ENCODE assay signal across 15 mouse cellular contexts in genomic region chr15:50472626-50473025, GRCm38 (mm10).
"Had no signal": no experiment of that assay in that cellular context is flagged by ENCODE, and none has a peak within 500 bp of the region (broad histone marks: within the 10 kb centered on the region; RNA-seq: fewer than 3 reads in every experiment).

No protein-coding gene starts in this region.

- H3K9me3 ChIP-seq: neural tube, embryonic 12.5 days; neural tube, embryonic 13.5 days; neural tube, embryonic 15.5 days; stomach, embryonic 15.5 days had no signal

- H3K9ac ChIP-seq: neural tube, embryonic 12.5 days; neural tube, embryonic 13.5 days; neural tube, embryonic 15.5 days; stomach, embryonic 15.5 days had no signal

- H3K27me3 ChIP-seq: neural tube, embryonic 12.5 days; neural tube, embryonic 13.5 days; neural tube, embryonic 15.5 days; stomach, embryonic 15.5 days had no signal

- H3K4me3 ChIP-seq: neural tube, embryonic 12.5 days; neural tube, embryonic 13.5 days; neural tube, embryonic 15.5 days; stomach, embryonic 15.5 days had no signal

- H3K36me3 ChIP-seq: neural tube, embryonic 12.5 days; neural tube, embryonic 13.5 days; neural tube, embryonic 15.5 days; stomach, embryonic 15.5 days had no signal

- H3K4me2 ChIP-seq: neural tube, embryonic 12.5 days; neural tube, embryonic 13.5 days; neural tube, embryonic 15.5 days; stomach, embryonic 15.5 days had no signal

- DNase-seq: retina, postnatal 1 day; right cerebral cortex, adult 18-20 months; right cerebral cortex, postnatal 14 days; right cerebral cortex, postnatal 25 days; right cerebral cortex, postnatal 4 days; spleen, adult 18-20 months; thymus, adult 2 months; thymus, postnatal 14 days; thymus, postnatal 25 days; thymus, postnatal 36 days; thymus, postnatal 4 days had no signal

- H3K4me1 ChIP-seq: neural tube, embryonic 12.5 days; neural tube, embryonic 13.5 days; neural tube, embryonic 15.5 days; stomach, embryonic 15.5 days had no signal

- H3K27ac ChIP-seq: neural tube, embryonic 12.5 days; neural tube, embryonic 13.5 days; neural tube, embryonic 15.5 days; stomach, embryonic 15.5 days had no signal
